Mouse (Mus musculus) layer of hippocampus, postnatal 36 days (tissue): ENCODE measurements at regions not wholly inside any gene's neighbourhood (a gene's known extent, or its start where the extent isn't known, plus 50 kb on each side); places are given as distances from the start of the nearest gene placed in this dataset.

Experiments
- DNase-seq, 2 experiments: peaks; one replicate each; pipeline ENCODE4 v3.0.0; 2022

DNA sequence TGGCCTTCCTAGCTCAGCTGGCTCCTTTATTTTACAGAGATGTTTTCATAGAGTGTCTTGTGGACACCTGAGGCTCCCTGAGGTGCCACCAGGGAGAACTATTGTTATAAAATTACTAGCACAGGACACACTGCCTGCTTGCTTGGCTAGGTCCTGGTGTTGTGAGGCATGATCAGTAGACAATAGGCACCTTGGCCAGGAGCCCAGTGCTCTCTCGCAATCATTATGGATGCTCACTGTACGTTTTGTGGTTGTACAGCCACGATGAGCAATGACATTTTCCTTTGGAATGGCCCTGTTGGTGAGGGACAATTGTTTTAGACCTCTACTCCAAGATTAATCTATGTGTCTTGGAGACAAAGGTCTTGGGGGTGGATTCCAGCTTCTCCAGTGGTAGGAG lies 83.3 kb upstream of the Id2 start:
- DNase-seq = no peak

DNA sequence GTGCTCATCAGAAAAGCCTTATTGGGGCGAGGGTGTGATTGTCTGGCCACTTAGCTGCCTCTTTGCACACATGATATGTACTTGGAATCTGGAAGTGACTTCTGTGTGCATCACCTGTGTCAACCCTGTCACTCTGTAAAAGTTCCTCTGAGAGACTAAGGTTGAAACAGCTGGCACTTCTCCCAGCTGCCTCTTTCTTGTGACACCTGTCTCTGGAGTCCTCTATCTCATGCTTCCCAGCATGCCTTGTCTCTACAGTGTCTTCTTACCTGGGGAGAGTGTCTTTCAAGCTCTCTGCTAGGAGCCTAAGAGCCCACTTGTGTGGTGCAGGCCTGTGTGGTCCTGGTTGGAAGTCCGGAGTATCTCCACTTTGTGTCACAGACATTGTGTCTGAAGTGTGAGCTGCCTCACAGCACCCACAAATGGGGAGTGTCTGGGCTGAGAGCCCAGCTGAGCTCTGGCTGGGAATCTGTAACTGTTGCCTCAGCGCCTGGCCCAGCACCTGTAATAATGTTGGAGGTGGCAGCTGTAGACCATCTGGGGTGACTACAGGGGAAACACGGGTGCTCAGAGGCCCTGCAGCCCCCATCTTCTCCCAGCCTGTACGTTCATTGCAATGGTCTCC lies 81.7 kb upstream of the Id2 start:
- no peak for DNase-seq

DNA sequence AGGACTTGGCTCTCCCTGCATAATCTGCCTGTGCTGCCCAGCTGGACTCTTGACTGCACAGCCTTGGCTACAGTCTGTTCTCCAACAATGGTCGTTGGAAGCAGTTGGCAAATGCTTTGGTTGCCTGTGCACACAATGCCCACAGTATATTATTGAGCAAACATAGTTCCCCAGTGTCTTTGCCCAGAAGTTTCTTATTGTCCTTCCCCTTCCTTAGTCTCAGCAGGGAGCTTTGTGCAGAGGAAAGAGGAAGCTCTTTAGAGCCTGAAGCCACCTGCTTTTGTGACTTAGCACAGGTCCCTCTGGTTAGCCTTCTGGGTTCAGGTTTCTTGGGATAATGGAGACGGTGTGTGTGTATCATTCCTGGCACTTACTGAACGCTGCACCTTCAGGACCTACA lies 80.9 kb upstream of the Id2 start:
- no peak for DNase-seq

DNA sequence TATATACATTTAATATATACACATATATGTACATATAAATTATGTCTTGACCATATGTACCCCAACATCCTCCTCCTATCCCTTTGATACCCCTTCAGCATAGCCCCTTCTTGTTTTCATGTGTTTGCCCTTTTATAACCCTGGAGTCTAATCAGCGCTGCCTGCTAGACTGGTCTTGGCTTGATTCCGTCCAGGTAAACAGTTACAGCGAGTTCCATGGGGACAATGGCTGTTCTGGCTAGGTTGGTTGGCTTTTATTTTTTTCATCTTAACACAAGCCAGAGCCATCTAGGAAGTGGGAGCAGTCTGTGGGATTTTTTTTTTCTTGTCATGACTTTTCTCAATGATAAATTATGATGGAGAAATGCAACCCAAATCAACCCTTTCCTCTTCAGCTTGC lies 79.6 kb upstream of the Id2 start:
- no peak for DNase-seq

DNA sequence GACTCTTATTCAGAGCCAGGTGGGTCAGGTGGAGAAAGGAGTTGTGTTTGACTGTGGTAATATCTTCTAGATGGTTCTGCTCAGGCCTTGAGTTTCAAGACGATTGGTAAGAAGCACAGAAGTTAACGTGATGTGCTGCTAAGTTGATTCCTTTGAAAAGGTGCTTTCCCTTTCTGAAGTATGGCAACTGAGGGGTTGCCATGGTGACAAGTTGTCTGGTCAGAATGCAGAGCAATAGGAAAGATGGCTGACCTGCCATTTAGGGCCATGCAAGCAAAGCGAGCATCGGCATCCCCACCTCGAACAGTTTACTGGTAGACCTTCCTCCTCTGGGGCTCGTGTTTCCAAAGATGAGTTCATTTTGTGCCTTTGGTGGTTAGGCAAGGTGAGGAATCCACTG lies 76.1 kb upstream of the Id2 start:
- DNase-seq = no peak

DNA sequence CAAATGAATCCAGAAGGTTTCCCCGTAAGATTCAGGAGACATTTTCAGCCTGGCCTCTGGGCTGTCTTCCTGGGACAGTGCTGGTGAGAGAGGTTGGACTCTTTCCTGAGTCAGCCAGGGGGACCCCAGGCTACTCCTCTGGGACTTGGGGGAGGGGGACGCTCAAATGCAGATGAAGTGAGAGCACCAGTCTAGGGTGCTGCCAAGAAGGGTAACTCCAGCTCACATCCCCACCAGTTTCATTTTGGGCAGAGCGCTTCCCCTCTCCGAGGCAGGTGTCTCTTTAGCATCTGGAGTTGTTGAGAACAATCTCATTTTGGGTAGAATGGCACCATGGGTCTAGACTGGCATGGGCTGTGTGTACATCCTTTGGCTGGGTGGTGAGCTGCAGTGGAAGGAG lies 75.5 kb upstream of the Id2 start:
- DNase-seq = no peak

DNA sequence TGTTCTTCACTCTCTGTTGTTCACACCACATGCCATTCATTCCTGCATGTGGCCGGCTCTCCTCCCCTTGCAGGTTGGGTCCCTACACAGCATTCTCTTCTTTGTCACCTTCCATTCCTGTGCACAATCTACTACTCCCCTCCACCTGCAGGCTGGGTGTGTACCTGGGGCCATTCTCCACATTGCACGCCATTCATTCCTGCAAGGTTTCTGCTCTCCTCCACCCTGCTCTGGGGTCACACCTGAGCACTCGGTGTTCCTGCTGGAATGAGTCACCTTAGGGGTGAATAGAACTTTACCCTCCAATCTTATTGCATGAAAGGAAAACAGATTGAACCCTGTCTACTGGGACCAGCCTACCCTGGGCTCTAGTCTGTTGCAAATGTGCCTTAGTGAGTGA lies 72.7 kb upstream of the Id2 start:
- DNase-seq = no peak

DNA sequence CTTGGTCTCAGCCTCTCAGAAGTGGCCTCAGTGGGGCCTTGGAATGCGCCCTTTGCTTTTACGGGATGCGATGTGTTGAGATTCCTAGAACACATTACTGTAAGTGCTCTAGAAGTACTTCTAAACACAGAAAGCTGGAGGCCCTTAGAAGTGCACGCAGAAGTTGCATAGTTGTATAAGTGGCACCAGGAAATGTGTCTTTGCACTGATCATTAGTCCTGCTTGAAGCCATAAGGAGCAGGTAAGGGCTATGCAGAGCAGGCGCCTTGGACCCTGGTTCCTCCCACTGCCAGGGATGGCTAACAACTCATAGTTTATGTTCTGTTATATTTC lies 71.2 kb upstream of the Id2 start:
- DNase-seq = no peak

DNA sequence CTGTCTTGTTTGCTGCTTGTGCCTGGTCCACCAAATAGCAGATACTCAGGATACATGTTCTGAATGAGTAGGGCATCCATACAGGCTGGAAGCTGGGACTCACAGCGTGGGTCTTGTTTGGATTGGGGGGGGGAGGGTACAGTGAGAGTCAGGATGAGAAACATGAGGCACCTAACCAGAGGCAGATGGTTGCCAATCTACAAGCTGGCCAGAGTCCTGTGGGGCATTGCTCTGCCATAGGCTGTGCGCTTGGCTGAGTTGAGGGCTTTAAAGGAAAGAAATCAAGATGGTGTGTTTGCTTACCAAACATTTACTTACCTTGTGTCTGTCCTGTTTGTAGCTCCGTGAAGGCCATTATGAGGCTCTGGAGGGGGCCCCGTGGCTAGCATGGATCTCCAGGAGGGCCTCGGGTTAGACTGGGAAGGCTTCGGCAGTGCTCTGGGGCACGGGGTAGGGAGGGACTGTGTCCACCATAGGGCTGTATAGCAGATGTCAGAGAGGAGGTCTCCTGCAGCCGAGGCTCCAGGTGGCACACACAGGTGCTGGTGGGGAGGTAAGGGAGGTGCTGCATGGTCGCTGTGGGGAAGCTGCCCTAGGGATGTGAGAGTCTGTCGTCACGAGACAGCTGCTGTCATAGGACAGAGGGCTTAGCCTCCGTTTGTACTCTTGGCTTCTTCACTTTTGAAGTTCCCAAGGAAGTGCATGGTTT lies 70.7 kb upstream of the Id2 start:
- DNase-seq = no peak

DNA sequence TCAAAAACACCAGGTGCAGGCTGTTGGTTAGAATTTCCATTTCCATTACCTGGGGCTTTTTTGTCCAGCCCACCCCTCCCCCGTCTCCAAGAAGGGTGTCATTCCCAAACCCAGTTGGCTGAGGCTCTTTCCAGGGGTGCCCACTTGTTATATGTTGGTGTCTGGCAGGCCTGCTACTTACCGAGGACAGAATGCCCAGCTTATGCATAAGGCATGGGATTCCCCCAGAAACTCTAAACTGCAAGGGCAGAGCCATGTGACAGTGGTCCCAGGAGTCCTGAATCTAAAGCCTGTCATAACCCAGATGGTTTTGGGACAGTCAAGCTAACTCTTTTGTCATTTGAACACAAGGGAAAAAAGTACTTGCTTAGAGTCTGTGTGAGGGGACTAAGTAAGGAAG lies 69.6 kb upstream of the Id2 start:
- DNase-seq = no peak

DNA sequence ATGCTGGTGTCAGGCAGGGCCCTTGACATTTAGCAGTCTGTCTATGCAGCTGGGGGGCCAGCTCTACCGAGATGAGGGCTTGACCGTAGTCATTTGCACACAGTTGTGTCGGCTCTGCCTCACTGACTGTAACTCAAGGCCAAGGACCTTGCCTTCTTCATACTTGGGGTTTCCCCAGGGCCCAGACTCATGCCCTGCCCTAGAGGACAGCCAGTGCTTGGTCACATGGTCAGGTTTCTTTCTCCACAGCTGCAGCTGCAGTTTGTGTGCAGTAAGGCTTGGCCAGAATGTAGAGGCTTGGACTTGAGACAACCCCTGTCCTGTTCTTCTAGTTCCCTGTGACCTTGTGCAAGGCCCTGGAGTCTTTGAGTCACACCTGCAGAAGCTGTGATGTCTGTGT lies 68.7 kb upstream of the Id2 start:
- DNase-seq = no peak

DNA sequence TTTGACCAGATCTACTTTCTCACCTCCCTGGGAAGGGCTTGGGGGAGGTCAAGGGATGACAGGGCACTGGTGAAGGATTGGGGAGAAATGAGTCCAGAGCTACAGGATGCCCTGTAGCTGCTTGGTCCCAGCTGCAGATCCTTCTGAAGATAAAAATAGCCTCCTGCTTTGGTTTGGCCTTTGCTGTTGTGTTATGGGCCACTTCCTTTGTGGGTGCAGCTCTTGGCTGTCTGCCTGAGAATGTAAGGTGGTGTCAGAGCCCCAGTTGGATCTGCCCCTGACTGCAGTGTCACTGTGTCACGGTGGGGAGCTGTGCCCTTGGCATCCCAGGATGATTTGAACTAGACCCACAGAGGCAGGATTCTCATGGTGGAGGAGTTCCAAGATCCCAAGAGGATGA lies 67.8 kb upstream of the Id2 start:
- DNase-seq = no peak

DNA sequence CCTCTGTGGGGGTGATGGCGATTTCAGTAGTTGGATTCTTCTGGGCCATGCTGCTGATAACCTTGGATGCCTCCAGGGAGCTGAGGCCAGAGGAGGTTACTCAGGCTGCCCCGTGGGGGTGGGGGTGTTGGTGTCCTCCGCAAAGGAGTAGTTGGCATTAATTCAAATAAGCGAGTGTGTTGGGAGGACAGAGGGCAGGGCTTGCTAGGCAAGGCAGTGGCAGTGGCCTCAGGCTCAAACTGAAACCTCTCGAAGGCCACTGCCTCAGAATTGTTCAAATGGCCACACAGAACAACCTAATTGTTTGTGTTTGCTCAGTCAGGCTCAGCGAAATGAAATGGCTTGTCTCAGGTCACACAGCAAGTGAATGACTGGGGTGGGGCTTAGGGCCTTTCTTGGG lies 66.6 kb upstream of the Id2 start:
- DNase-seq = no peak

DNA sequence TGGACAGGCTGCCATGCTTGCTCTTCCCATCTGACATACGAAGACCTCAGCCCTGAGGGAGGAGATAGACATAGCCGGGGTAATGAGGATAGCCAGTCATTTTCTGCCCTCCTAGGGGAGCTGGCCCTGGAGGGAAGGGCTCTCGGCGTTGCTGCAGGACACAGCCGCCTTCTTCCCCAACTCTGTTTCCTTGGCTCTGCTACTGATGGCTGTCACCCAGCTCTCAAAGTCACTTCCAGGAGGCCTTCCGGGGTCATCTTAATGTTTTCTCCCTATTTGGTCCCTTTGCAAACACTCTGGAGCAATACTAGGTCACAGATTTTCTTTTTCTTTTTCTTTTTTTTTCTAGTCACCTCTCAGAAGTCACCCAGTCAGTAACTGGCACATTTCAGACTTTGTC lies 65.9 kb upstream of the Id2 start:
- no peak for DNase-seq

DNA sequence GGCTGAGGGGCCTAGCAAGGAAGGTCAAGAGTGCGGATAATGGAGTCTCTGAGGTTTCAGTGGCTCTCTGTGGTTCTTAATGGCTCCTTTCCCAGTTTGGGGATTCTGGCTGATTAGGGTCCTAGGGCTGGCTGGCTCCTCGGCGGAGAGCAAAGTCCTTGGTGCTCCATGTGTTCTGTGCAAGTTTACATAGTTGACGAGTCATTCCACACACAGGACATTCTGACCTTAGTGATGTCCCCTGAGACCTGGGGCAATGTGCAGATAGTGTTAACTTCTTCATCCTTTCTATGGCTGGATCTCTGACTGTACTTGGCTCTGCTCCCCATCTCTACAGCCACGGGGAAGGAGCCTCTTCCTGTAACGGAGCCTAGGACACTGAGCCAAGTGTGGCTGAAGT lies 65.0 kb upstream of the Id2 start:
- no peak for DNase-seq

DNA sequence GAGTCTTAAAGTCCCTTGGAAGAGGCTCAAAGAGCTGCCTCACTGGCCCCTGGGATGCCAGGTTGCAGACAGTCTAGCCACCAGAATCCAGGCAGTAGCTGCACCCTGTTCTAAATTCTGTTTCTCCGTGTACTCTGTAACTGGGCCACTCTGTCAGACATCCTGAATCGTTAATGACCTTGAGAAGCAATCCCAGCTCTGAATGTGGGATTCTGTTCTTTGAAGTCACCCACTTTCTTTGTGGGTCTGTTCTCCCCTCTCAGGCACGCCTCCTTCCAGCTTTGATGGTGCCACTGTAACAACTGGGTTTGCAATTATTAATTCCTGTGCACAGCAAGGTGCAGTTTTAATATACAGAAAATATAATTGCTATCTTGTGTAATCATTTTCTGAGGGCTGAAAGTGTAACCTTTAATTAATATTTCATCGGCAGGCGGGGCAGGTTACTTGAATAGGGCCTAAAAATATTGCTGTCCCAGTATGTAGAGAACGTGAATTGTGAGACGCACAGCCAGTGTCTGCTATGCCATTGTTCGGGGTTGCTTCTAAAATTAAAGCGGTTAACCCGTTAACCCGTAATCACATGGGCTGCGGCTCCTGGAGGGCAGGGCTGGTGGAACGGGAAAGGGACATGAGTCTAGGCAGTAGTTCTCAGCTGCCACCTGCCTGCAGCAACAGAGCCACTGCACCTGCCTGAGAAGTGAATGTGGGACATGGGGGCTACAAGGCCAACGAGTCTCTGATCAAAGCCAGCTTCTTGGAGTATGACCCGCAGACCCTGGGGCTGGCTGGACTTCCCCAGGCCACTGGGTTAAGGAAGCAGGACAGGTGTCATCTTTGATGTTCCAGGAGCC lies 64.3 kb upstream of the Id2 start:
- peak in 1 of 2 experiments; percentile 14 for DNase-seq

DNA sequence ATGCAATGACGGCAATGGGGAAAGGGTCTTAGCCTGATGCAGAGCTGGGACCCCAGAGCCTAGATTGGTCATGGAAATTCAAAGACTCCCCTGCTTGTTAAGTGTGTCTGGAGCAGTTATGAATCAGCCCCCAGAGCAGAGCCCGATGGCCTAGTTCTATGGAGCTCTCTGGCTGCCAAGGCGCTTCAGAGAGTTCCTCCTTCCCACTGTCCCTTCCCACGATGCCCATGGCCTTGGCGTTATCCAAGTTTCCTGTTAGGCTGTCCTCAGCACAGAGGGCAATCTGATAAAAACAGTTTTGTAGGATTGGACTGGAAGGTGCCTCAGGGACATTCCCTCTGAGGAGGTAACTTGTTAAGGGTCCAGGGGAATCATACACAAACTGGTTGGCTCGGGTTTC lies 62.2 kb upstream of the Id2 start:
- DNase-seq = no peak

DNA sequence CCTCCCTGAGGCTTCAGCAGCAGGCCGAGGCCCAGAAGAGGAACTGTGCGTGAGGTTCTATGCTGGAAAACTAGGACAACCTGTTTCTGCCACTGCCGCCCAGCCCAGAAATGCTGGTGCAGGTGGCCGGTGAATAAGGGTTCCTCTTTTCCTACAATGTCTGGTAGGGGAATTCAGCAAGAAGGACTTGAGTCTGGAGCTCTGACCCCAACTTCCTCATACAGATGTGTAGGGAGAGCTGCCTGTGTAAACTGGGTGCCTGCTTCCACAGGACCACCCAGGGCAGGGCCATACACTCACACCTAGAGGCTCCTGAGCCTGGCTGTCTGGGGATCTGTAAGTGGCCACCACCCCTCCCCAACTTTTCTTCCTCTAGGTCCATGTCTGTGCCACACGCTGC lies 60.3 kb upstream of the Id2 start:
- no peak for DNase-seq

DNA sequence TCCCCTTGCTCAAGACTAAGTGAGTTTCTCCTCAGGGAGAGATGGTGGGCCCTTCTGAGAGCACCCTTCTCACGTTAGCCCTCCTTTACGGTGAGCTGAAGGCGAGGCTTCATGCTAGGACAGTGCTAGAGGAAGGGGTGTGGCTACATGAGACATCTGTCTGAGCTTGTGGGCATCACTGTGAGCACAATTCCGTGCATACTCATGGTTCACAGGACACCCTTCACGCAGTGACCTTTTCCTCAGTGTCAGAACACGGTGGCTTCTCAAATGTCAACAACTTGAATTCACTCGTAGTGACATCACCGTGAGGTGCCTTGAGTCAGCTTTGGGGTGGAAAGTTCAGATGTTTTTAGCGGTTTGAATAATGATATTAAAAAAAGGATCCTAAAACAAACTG lies 58.5 kb upstream of the Id2 start:
- DNase-seq = no peak

DNA sequence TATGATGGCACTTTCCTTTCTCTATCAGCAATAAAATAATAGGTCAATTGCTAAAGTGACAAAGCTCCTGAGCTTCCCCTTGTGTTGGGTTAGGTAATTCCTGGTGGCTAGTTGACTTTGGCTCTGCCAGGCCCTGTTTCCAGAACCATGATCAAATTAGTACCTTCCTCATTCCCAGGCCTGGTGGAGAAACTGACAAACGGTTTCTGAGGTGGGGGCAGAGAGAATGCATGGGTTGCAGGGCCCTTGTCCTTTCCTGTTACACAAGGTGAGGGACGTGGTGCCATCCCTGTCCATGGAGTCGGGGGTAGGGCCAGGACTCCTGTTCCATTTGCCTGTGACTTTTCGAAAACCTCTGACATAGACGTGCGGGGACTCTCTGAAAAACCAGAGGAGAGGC lies 51.2 kb upstream of the Id2 start:
- no peak for DNase-seq
